Mouse (Mus musculus) C2C12 (cell line): ENCODE measurements around the gene Tssk6.

Experiments
- CTCF ChIP-seq: IDR thresholded peaks from one replicate; pipeline ENCODE4 v1.5.1; 2011; ENCODE audit not compliant: control insufficient read depth, insufficient read depth, insufficient read length
- FOSL1 ChIP-seq: IDR thresholded peaks from one replicate; pipeline ENCODE4 v1.8.0; 2011; ENCODE audit warnings: mild to moderate bottlenecking, low read length; ENCODE audit not compliant: poor library complexity, insufficient read depth, severe bottlenecking
- MAX ChIP-seq: IDR thresholded peaks from one replicate; pipeline ENCODE4 v1.6.1; 2011; ENCODE audit warnings: mild to moderate bottlenecking, control low read depth
- MYOD1 ChIP-seq: IDR thresholded peaks from one replicate; pipeline ENCODE4 v1.6.1; 2011; ENCODE audit warnings: low read depth; ENCODE audit not compliant: control insufficient read depth, insufficient read length
- USF1 ChIP-seq: IDR thresholded peaks from one replicate; pipeline ENCODE4 v1.6.1; 2011; ENCODE audit warnings: low read depth, mild to moderate bottlenecking, control low read depth, moderate library complexity

GRCm38 (mm10) chr8:69861251-69861650, 40.7 kb upstream of the Tssk6 start:
- TF ChIP-seq CTCF (no peak), MYOD1 (no peak), MAX (no peak), USF1 (no peak), FOSL1 (no peak)
